Mouse (Mus musculus) thymus, adult 2 months (tissue): ENCODE data around the gene Cenpu.

Experiments
- CTCF ChIP-seq: fragments of 200-500 bp; IDR thresholded peaks from 2 replicates; pipeline ENCODE4 v1.5.1; 2012; ENCODE audit warnings: mild to moderate bottlenecking, control low read depth, low read length, moderate library complexity, borderline replicate concordance; ENCODE audit not compliant: control insufficient read depth, poor library complexity, insufficient read depth; ENCODE audit errors: extremely low read depth
- POLR2A ChIP-seq: fragments of 200-500 bp; IDR thresholded peaks from 2 replicates; pipeline ENCODE4 v1.6.1; 2012; ENCODE audit warnings: mild to moderate bottlenecking, low read length, control low read depth, moderate library complexity; ENCODE audit not compliant: control insufficient read depth, poor library complexity, insufficient read depth; ENCODE audit errors: extremely low read depth

DNA sequence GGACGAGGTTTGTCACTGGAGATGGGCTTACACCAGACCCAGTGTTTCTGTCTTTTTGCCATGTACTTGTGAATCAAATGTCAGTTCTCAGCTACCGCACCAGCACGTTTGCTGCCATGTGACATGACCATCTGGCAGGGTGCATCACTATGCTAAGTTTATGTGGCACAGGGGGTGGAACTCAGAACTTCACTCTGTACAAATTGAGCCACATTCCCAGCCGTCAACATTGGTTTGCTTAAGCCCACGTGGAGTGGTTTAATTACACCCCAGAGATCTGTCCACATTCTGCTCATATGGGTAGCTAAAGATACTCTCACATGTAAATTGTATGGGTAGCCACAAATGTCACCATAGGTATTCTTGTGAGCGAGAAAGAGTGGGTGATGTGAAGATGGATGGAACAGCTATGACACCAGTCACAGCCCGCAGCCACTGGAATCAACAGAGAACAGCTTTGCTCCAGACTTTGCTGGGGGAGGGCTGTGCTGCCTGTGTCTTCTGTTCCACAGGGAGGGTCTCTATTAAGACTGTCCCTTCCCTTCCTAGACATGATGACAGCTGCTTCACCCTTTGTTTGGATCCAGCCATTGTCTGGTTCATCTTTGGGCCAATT lies 15.2 kb downstream of the Cenpu start:
- TF ChIP-seq CTCF (no peak), POLR2A (no peak)
